Mouse (Mus musculus) right cerebral cortex, postnatal 14 days (tissue): ENCODE data around the gene Olfr164.

ENCODE experiments used
- DNase-seq: peaks from one replicate; pipeline ENCODE4 v3.0.0; 2022

Gene Olfr164

DNA sequence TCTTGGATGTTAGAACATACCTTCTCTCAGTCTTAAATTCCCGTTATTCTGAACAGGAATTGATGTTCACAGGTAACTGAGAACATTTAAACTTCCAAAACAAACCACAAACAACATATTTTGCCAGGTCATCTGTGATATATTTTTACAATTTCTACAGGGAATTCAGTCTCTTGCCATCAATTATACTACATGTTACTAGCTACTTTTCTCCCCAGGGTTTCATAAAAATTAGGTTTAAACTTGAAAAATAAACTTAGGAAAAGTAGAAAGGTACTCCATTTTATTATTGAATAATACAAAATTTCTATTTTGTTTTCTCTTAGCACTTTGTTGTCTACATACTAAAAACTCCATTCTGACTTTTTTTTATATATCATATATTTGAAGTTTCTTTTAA lies at the start of gene Olfr164:
Olfr164 (minus strand) TSS at position 101 of the 400 bp plus-strand sequence.
- DNase-seq = no peak

DNA sequence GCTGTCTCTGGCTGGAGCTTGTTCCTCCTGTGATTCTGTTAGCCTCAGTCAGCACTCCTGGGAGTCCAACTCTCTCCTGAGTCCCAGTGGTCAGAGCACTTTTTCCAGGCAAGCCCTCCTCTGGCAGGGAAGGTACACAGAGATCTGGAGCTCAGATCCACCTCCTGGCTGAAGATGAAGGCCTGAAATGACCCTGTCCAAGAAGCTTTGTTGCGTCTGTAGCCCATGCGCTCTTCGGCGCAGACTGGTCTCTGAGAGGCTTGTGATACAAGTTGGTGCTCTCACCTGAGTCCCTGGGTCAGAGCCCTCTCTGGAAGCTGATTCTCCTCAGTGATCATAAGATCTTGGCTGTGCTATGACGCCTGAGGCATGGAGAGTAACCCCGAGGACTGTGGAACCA lies 35.2 kb upstream of the Olfr164 start:
- no peak for DNase-seq

DNA sequence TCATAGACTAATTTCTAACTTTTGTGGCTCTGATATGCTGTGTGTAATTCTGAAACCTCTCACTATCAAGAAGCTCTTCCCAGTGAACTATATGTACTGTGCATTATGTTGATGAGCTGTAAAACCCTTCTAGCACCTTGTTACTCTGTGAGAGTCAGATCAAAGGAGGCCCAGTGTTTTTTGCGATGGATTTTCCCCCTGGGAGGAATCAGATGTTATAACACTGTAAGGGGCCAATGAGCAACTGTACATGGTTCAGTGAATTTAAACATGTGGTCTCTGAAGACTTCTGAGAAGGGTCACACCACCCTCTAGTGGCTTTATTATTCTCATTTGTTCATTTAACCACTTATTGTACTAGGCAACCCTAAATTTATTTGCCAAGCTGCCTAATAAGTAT lies 50.6 kb downstream of the Olfr164 start:
- DNase-seq = no peak

DNA sequence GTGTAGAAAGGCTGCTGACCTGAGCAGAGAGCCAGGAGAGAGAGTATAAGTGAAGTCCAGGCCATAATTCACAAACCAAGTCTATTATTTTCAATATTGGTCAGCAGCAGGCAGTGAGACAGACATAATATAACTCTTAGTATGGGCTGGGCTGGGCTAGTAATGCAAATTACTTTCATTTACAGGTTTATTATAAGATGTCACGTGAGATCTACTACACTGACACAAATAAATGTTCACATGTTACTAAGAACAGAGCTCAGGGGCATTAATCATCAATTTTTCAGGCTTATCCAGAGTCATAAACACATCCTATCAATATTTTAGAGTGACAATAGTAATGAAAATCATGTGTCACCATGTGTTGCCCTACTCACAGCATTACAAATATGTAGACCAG lies 53.1 kb downstream of the Olfr164 start:
- no peak for DNase-seq

GRCm38 (mm10) chr16:19245835-19246234 lies 68.0 kb downstream of the Olfr164 start:
- DNase-seq = no peak

GRCm38 (mm10) chr16:19241539-19242025 lies 72.3 kb downstream of the Olfr164 start:
- DNase-seq = no peak

- no peak for DNase-seq
These were observed 72.9 kb downstream of the Olfr164 start for GRCm38 (mm10) chr16:19240792-19241538.

DNA sequence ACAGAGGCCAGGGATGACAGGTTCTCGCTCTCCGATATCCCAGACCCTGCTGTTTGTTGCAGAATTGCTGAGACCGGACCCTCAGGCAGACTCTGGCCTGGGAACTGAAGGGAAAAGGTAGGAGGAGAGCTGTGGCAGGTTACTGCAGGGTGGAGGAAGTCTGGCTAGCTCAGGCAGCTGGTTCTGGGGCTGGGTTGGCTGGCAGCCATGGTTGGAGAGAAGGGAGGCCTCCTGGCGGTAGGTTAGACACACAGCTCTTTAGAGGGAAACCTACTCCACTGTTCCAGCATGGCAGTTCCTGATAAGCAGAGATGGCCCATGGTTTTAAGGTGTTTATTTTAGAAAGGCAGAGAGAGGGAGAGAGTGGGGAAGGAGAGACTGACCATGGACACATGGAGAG lies 77.1 kb downstream of the Olfr164 start:
- DNase-seq = no peak
